Mouse (Mus musculus): ENCODE measurements around the gene Fto. TPM values are rescaled to one million over a fixed set of nuclear protein-coding genes. Genes with fewer than 3 reads are reported as not detected.

Gene Fto
- polyA plus RNA-seq, 1 experiment from 2014 or later = 55.3 TPM

GRCm38 (mm10) chr8:91405099-91405498 lies 91.8 kb downstream of the Fto start:
- Histone ChIP-seq H3K9ac (ENCODE audit: low read depth, low read length) (no peak overlapping the region), H3K36me3 (ENCODE audit: insufficient read depth, low read length) (peaks cover 13% of the 10 kb centered on the region; the same call in 1 of the 2 replicates), H3K4me1 (replicated peaks; ENCODE audit: insufficient read depth, low read length) (no peaks in the 10 kb centered on the region; the same call in 1 of the 2 replicates), H3K27me3 (ENCODE audit: insufficient read depth, low read length) (no peaks in the 10 kb centered on the region), H3K4me2 (ENCODE audit: low read length) (no peak overlapping the region), H3K9me3 (replicated peaks; ENCODE audit: low read length) (no peaks in the 10 kb centered on the region), H3K4me3 (replicated peaks; ENCODE audit: low read depth, low read length) (no peak overlapping the region), H3K27ac (no peak overlapping the region)
- DNase-seq (ENCODE audit: low spot score) (no peak), ATAC-seq (replicated peaks; ENCODE audit: low FRiP score, low read depth) (no peak)
- 79% methylated on average over 7 of the region's 7 CpGs for WGBS
- no peak for TF ChIP-seq CTCF (IDR thresholded peaks at IDR 0.05; ENCODE audit: low read depth)

DNA sequence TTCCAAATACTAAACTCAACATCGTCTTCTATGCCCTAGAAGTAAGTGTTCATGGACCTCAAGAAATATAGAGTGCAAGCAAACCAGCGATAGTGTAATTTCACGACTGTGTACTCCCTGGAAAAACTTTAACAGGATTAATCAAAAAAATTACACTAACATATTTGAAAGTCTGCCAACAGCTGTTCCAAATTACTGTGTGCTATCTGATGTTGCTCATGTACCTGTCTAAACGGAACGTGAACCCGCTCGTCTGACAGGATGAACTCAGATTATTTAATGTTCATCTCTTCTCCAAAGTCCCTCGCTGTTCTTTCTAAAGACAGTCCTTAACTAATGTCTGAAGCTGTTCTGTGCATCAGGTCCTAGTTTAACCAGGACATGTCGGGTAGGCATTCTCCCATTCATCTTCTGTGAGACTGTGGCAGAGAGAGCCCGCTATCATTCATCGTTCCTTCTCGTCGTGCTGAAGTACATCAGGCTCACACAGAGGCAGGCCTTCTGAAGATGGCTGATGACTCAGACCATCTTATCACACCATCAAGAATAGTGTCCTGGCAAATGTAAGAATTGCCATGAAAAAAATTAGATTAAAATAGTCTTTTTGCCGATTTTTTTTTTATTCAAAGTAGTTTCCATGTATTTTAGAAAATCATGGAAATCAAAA lies 93.4 kb downstream of the Fto start:
- WGBS = 80% methylated on average over 14 of the region's 14 CpGs
- no peak overlapping the region for H3K27ac ChIP-seq
- no peaks in the 10 kb centered on the region; the same call in 1 of the 2 replicates for H3K4me1 ChIP-seq (replicated peaks; ENCODE audit: insufficient read depth, low read length)
- no peak overlapping the region for H3K9ac ChIP-seq (ENCODE audit: low read depth, low read length)
- DNase-seq (ENCODE audit: low spot score) = no peak
- no peak for TF ChIP-seq CTCF (IDR thresholded peaks at IDR 0.05; ENCODE audit: low read depth)
- no peaks in the 10 kb centered on the region for H3K9me3 ChIP-seq (replicated peaks; ENCODE audit: low read length)
- no peak overlapping the region for H3K4me2 ChIP-seq (ENCODE audit: low read length)
- ATAC-seq (replicated peaks; ENCODE audit: low FRiP score, low read depth) = no peak
- peaks cover 14% of the 10 kb centered on the region; the same call in 1 of the 2 replicates for H3K36me3 ChIP-seq (ENCODE audit: insufficient read depth, low read length)
- H3K27me3 ChIP-seq (ENCODE audit: insufficient read depth, low read length) = no peaks in the 10 kb centered on the region
- H3K4me3 ChIP-seq (replicated peaks; ENCODE audit: low read depth, low read length) = no peak overlapping the region

- no peak overlapping the region for H3K27ac ChIP-seq
- ATAC-seq (replicated peaks; ENCODE audit: low FRiP score, low read depth) = no peak
- H3K9me3 ChIP-seq (replicated peaks; ENCODE audit: low read length) = no peaks in the 10 kb centered on the region
- H3K4me3 ChIP-seq (replicated peaks; ENCODE audit: low read depth, low read length) = no peak overlapping the region
- H3K4me2 ChIP-seq (ENCODE audit: low read length) = no peak overlapping the region
- DNase-seq (ENCODE audit: low spot score) = no peak
- H3K4me1 ChIP-seq (replicated peaks; ENCODE audit: insufficient read depth, low read length) = no peaks in the 10 kb centered on the region; the same call in 1 of the 2 replicates
- WGBS = 85% methylated on average over 4 of the region's 4 CpGs
- H3K9ac ChIP-seq (ENCODE audit: low read depth, low read length) = no peak overlapping the region
- no peaks in the 10 kb centered on the region for H3K27me3 ChIP-seq (ENCODE audit: insufficient read depth, low read length)
- TF ChIP-seq CTCF (IDR thresholded peaks at IDR 0.05; ENCODE audit: low read depth) = no peak
- peaks cover 14% of the 10 kb centered on the region; the same call in 1 of the 2 replicates for H3K36me3 ChIP-seq (ENCODE audit: insufficient read depth, low read length)
Observed at GRCm38 (mm10) chr8:91407880-91408279, 94.6 kb downstream of the Fto start.

- DNase-seq (ENCODE audit: low spot score) (no peak), ATAC-seq (replicated peaks; ENCODE audit: low FRiP score, low read depth) (no peak)
- Histone ChIP-seq H3K27me3 (ENCODE audit: insufficient read depth, low read length) (no peaks in the 10 kb centered on the region), H3K27ac (no peak overlapping the region), H3K36me3 (ENCODE audit: insufficient read depth, low read length) (peaks cover 14% of the 10 kb centered on the region; the same call in 1 of the 2 replicates), H3K9ac (ENCODE audit: low read depth, low read length) (no peak overlapping the region), H3K9me3 (replicated peaks; ENCODE audit: low read length) (no peaks in the 10 kb centered on the region), H3K4me2 (ENCODE audit: low read length) (no peak overlapping the region), H3K4me1 (replicated peaks; ENCODE audit: insufficient read depth, low read length) (no peaks in the 10 kb centered on the region), H3K4me3 (replicated peaks; ENCODE audit: low read depth, low read length) (no peak overlapping the region)
- no peak for TF ChIP-seq CTCF (IDR thresholded peaks at IDR 0.05; ENCODE audit: low read depth)
- 76% methylated on average over 12 of the region's 12 CpGs for WGBS
Observed at GRCm38 (mm10) chr8:91410007-91410406, 96.7 kb downstream of the Fto start.

DNA sequence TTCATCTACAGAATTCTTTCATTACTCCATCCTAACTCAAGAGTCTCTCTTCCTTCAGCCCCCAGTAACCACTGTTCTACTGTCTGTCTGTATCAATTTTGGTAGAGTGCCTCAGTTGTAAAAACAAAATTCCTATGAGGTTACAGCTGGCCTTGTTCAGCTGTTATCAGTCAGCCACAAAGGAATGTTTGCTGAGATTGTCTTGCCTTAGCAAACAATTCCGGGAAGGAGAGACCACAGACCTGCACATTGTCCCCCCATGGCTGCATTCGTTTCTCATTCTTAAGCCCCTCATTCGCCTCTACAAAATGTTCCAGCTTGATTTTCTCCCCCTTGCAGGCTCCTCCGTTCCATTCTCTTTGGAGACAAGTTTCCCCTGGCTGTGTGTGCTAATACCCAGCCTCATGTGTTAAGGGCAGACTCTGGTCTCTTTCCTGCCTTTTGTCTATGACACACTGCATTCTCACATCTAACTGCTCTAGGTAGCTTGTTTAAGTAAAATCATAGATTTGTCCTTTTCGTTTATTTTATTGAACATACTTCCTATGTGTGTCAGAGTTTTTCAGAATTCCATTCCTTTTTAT lies 111.3 kb downstream of the Fto start:
- Histone ChIP-seq H3K36me3 (ENCODE audit: insufficient read depth, low read length) (no peaks in the 10 kb centered on the region), H3K27me3 (ENCODE audit: insufficient read depth, low read length) (no peaks in the 10 kb centered on the region), H3K9ac (ENCODE audit: low read depth, low read length) (no peak overlapping the region), H3K9me3 (replicated peaks; ENCODE audit: low read length) (no peaks in the 10 kb centered on the region), H3K4me1 (replicated peaks; ENCODE audit: insufficient read depth, low read length) (no peaks in the 10 kb centered on the region), H3K27ac (no peak overlapping the region), H3K4me2 (ENCODE audit: low read length) (no peak overlapping the region), H3K4me3 (replicated peaks; ENCODE audit: low read depth, low read length) (no peak overlapping the region)
- no peak for ATAC-seq (replicated peaks; ENCODE audit: low FRiP score, low read depth)
- 85% methylated on average over 5 of the region's 5 CpGs for WGBS
- TF ChIP-seq CTCF (IDR thresholded peaks at IDR 0.05; ENCODE audit: low read depth) = no peak
- DNase-seq (ENCODE audit: low spot score) = no peak

DNA sequence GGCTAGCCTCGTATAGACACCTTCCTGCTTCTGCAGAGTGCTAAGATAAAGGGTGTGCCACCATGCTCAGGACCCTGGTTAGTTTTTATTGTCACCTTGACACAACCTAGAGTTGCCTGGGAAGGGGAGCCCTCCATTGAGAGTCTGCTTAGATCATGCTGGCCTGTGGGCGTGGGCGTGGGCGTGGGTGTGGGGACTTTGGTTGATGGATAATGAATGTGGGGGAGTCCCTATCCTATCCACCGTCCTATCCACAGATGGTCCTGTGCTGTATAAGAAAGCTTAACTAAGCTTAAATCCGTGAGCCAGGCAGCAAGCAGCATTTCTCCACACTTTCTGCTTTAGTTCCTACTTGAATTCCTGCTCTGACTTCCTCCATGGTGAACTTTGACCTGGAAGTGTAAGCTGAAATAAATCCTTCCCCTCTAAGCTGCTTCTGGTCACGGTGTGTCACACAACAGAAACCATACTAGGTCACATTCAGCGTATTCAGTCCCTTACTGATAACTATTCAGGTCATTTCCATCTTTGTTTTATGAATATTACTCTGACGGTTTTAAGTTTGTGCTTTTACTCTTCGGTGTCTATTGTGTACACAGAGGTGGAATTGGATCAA lies 112.0 kb downstream of the Fto start:
- ATAC-seq (replicated peaks; ENCODE audit: low FRiP score, low read depth) (no peak; the same call in 1 of the 2 replicates), DNase-seq (ENCODE audit: low spot score) (peak; percentile 56)
- Histone ChIP-seq H3K9me3 (replicated peaks; ENCODE audit: low read length) (no peaks in the 10 kb centered on the region), H3K9ac (ENCODE audit: low read depth, low read length) (no peak overlapping the region), H3K27me3 (ENCODE audit: insufficient read depth, low read length) (no peaks in the 10 kb centered on the region), H3K4me2 (ENCODE audit: low read length) (no peak overlapping the region), H3K4me3 (replicated peaks; ENCODE audit: low read depth, low read length) (no peak overlapping the region), H3K4me1 (replicated peaks; ENCODE audit: insufficient read depth, low read length) (no peaks in the 10 kb centered on the region), H3K27ac (no peak overlapping the region), H3K36me3 (ENCODE audit: insufficient read depth, low read length) (no peaks in the 10 kb centered on the region)
- whole genome bisulfite sequencing = 65% methylated on average over 10 of the region's 10 CpGs
- no peak for TF ChIP-seq CTCF (IDR thresholded peaks at IDR 0.05; ENCODE audit: low read depth)
